Mouse (Mus musculus): ENCODE data around the gene Nf1. TPM values are rescaled to one million over a fixed set of nuclear protein-coding genes. Genes with fewer than 3 reads are reported as not detected.
A peak's percentile ranks its signal among the peaks of the same experiment; 100 is the strongest.

The Nf1 gene
- polyA plus RNA-seq, 1 experiment from 2014 or later, result 8.0 TPM

- Histone ChIP-seq H3K36me3 (peaks cover 12% of the 10 kb centered on the region), H3K27ac (no peak overlapping the region), H3K4me3 (replicated peaks) (no peak overlapping the region), H3K4me2 (replicated peaks) (no peak overlapping the region), H3K9me3 (no peaks in the 10 kb centered on the region), H3K4me1 (replicated peaks) (0 out of 2 replicates have a peak, but pooled peaks cover 2% of the 10 kb centered on the region), H3K27me3 (no peaks in the 10 kb centered on the region), H3K9ac (replicated peaks) (no peak overlapping the region)
- ATAC-seq, result no peak
- WGBS, result 96% methylated on average over 5 of the region's 5 CpGs
These were observed 83.0 kb downstream of the Nf1 start for GRCm38 (mm10) chr11:79422496-79422895.

GRCm38 (mm10) chr11:79426571-79426970 lies 87.1 kb downstream of the Nf1 start:
- H3K4me1 ChIP-seq (replicated peaks), result 0 out of 2 replicates have a peak, but pooled peaks cover 6% of the 10 kb centered on the region
- H3K36me3 ChIP-seq, result peaks cover 10% of the 10 kb centered on the region; the same call in 1 of the 2 replicates
- H3K4me3 ChIP-seq (replicated peaks), result no peak overlapping the region
- no peaks in the 10 kb centered on the region for H3K27me3 ChIP-seq
- WGBS, result 58% methylated on average over 4 of the region's 4 CpGs
- no peak overlapping the region for H3K27ac ChIP-seq
- no peaks in the 10 kb centered on the region for H3K9me3 ChIP-seq
- ATAC-seq, result no peak
- H3K4me2 ChIP-seq (replicated peaks), result no peak overlapping the region
- no peak overlapping the region for H3K9ac ChIP-seq (replicated peaks)

- Histone ChIP-seq H3K9ac (replicated peaks) (no peak overlapping the region), H3K36me3 (peaks cover 8% of the 10 kb centered on the region; the same call in 1 of the 2 replicates), H3K4me2 (replicated peaks) (no peak overlapping the region), H3K9me3 (no peaks in the 10 kb centered on the region), H3K4me1 (replicated peaks) (0 out of 2 replicates have a peak, but pooled peaks cover 6% of the 10 kb centered on the region), H3K4me3 (replicated peaks) (no peak overlapping the region), H3K27ac (no peak overlapping the region), H3K27me3 (no peaks in the 10 kb centered on the region)
- WGBS, result 0% methylated on average over 2 of the region's 2 CpGs
- 0 out of 2 replicates have a peak, but pooled peaks have one; percentile 27 for ATAC-seq
These were observed 88.1 kb downstream of the Nf1 start for GRCm38 (mm10) chr11:79427638-79428037.

- Histone ChIP-seq H3K4me3 (replicated peaks) (no peak overlapping the region), H3K27me3 (no peaks in the 10 kb centered on the region), H3K4me1 (replicated peaks) (no peaks in the 10 kb centered on the region), H3K9me3 (no peaks in the 10 kb centered on the region), H3K36me3 (peaks cover 34% of the 10 kb centered on the region), H3K27ac (no peak overlapping the region), H3K9ac (replicated peaks) (no peak overlapping the region), H3K4me2 (replicated peaks) (no peak overlapping the region)
- 92% methylated on average over 4 of the region's 4 CpGs for WGBS
- no peak for ATAC-seq
These were observed 95.8 kb downstream of the Nf1 start for GRCm38 (mm10) chr11:79435252-79435651.

- Histone ChIP-seq H3K27ac (no peak overlapping the region), H3K27me3 (no peaks in the 10 kb centered on the region), H3K36me3 (peaks cover 53% of the 10 kb centered on the region), H3K4me3 (replicated peaks) (no peak overlapping the region), H3K9ac (replicated peaks) (no peak overlapping the region), H3K4me1 (replicated peaks) (no peaks in the 10 kb centered on the region), H3K4me2 (replicated peaks) (no peak overlapping the region), H3K9me3 (no peaks in the 10 kb centered on the region)
- ATAC-seq, result no peak
These were observed 108.9 kb downstream of the Nf1 start for GRCm38 (mm10) chr11:79448361-79448760.

- H3K36me3 ChIP-seq, result peaks cover 57% of the 10 kb centered on the region
- no peaks in the 10 kb centered on the region for H3K27me3 ChIP-seq
- no peaks in the 10 kb centered on the region for H3K4me1 ChIP-seq (replicated peaks)
- H3K27ac ChIP-seq, result no peak overlapping the region
- H3K4me2 ChIP-seq (replicated peaks), result no peak overlapping the region
- H3K9me3 ChIP-seq, result no peaks in the 10 kb centered on the region
- H3K4me3 ChIP-seq (replicated peaks), result no peak overlapping the region
- H3K9ac ChIP-seq (replicated peaks), result no peak overlapping the region
- ATAC-seq, result no peak
These were observed 113.5 kb downstream of the Nf1 start for GRCm38 (mm10) chr11:79452966-79453365.

- Histone ChIP-seq H3K4me1 (replicated peaks) (no peaks in the 10 kb centered on the region), H3K4me2 (replicated peaks) (no peak overlapping the region), H3K36me3 (peaks cover 48% of the 10 kb centered on the region), H3K4me3 (replicated peaks) (no peak overlapping the region), H3K27me3 (no peaks in the 10 kb centered on the region), H3K9me3 (no peaks in the 10 kb centered on the region), H3K27ac (no peak overlapping the region), H3K9ac (replicated peaks) (no peak overlapping the region)
- WGBS, result 88% methylated on average over 3 of the region's 3 CpGs
- no peak for ATAC-seq
These were observed 118.4 kb downstream of the Nf1 start for GRCm38 (mm10) chr11:79457928-79458327.

GRCm38 (mm10) chr11:79459846-79460245 lies 120.4 kb downstream of the Nf1 start:
- 91% methylated on average over 4 of the region's 4 CpGs for WGBS
- no peak for ATAC-seq
- no peak overlapping the region for H3K9ac ChIP-seq (replicated peaks)
- no peak overlapping the region for H3K4me2 ChIP-seq (replicated peaks)
- no peaks in the 10 kb centered on the region for H3K4me1 ChIP-seq (replicated peaks)
- H3K4me3 ChIP-seq (replicated peaks), result no peak overlapping the region
- H3K27ac ChIP-seq, result no peak overlapping the region
- no peaks in the 10 kb centered on the region for H3K27me3 ChIP-seq
- H3K36me3 ChIP-seq, result peaks cover 46% of the 10 kb centered on the region
- no peaks in the 10 kb centered on the region for H3K9me3 ChIP-seq

DNA sequence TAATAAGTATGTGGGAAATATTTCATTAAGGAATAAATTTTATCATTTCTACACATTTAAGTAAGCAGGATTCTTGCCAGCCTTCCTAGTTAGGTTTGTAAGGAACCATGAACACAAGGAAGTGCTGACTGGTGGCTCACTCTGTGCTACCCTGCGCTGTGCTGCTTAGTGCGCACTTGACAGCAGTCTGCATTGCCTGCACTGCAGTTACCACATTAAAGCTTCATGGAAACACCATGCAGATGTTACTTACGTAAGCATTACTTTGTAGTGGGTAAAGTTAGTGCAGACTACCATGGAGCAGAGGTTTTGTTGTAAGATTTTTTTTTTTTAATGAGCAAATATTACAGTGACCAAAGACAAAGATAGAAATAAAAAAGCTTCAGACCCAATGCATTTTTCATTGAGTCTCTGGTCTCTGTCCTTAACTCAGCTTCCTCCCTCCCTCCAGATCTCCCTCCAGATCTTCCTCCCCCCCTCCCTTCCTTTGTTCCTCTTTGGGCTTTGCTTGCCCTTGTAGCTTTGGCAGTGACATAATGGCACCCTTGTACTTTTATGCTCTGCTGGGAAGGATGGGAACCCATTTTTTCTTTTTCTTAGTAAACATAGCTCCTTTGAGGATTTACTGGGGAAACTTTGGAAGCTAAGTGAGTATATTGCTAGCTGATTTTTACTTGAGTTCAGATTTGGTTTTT lies 121.4 kb downstream of the Nf1 start:
- ATAC-seq, result no peak
- Histone ChIP-seq H3K36me3 (peaks cover 46% of the 10 kb centered on the region), H3K4me1 (replicated peaks) (no peaks in the 10 kb centered on the region), H3K27ac (no peak overlapping the region), H3K4me3 (replicated peaks) (no peak overlapping the region), H3K27me3 (no peaks in the 10 kb centered on the region), H3K9ac (replicated peaks) (no peak overlapping the region), H3K4me2 (replicated peaks) (no peak overlapping the region), H3K9me3 (no peaks in the 10 kb centered on the region)
- WGBS, result 93% methylated on average over 3 of the region's 3 CpGs

- Histone ChIP-seq H3K4me3 (replicated peaks) (no peak overlapping the region), H3K27me3 (no peaks in the 10 kb centered on the region), H3K9ac (replicated peaks) (no peak overlapping the region), H3K27ac (no peak overlapping the region), H3K4me1 (replicated peaks) (no peaks in the 10 kb centered on the region), H3K36me3 (peaks cover 48% of the 10 kb centered on the region), H3K9me3 (no peaks in the 10 kb centered on the region), H3K4me2 (replicated peaks) (no peak overlapping the region)
- ATAC-seq, result no peak
- 89% methylated on average over 1 of the region's 1 CpGs for WGBS
These were observed 128.6 kb downstream of the Nf1 start for GRCm38 (mm10) chr11:79468097-79468496.

DNA sequence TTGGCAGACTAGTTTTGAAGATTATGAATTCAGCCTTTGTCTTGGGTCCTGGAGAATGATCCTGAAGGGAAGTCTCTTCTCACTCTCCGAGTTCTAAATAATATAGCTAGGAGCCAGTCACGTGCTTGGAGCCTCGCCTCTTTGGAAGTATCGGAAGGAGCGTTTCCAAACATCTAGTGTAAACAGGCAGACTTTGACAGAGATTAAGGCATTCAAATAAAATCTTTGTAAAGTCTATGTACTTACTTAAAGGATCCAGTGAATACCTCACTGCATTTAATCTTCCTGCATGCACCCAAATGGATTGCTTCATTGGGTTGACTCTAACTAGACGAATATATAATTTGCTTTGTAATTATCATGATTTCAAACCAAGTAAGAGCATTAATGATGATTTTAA lies 143.9 kb downstream of the Nf1 start:
- no peaks in the 10 kb centered on the region for H3K27me3 ChIP-seq
- H3K4me3 ChIP-seq (replicated peaks), result no peak overlapping the region
- no peak for ATAC-seq
- H3K4me2 ChIP-seq (replicated peaks), result no peak overlapping the region
- no peaks in the 10 kb centered on the region for H3K9me3 ChIP-seq
- peaks cover 25% of the 10 kb centered on the region for H3K36me3 ChIP-seq
- H3K27ac ChIP-seq, result no peak overlapping the region
- H3K9ac ChIP-seq (replicated peaks), result no peak overlapping the region
- 92% methylated on average over 6 of the region's 6 CpGs for WGBS
- no peaks in the 10 kb centered on the region for H3K4me1 ChIP-seq (replicated peaks)

DNA sequence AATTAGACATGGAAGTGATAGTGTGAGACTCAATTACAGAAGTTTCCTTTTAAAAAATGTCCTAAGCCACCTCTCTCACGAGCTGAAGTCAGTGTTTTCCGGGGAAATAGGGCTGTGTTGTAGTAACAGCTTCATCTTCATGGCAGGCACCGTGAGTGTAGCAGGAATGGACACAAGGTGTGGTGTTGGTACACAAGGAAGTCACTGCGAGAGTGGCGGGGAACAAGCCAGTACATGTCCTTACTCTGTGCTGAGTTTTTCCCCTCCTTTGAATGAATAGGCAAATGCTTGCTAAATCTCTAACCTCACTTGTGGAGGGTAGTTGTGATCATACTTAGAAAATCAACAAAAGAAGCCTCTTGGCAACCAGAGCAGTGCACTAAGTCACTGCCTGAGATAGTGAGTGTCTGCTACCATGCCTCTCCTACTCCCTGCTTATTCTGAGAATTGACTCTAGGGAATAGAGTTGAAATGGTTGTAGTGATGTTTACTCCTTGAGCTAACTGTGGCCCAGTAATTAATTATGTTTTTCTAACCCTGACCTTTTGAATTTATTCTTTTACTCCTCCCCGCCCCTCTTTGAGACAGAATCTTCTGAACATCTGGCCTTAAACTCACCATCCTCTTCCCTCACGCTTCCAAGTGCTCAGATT lies 144.5 kb downstream of the Nf1 start:
- H3K36me3 ChIP-seq, result peaks cover 24% of the 10 kb centered on the region
- no peak for ATAC-seq
- H3K27ac ChIP-seq, result no peak overlapping the region
- H3K4me1 ChIP-seq (replicated peaks), result no peaks in the 10 kb centered on the region
- no peak overlapping the region for H3K9ac ChIP-seq (replicated peaks)
- H3K4me3 ChIP-seq (replicated peaks), result no peak overlapping the region
- H3K9me3 ChIP-seq, result no peaks in the 10 kb centered on the region
- WGBS, result 89% methylated on average over 7 of the region's 7 CpGs
- no peaks in the 10 kb centered on the region for H3K27me3 ChIP-seq
- no peak overlapping the region for H3K4me2 ChIP-seq (replicated peaks)

All from midbrain, embryonic 13.5 days (tissue).